Mouse (Mus musculus) intestine, postnatal 0 days (tissue): Measurements from ENCODE around the gene Serinc2. TPM values are rescaled to one million over a fixed set of nuclear protein-coding genes. Genes with fewer than 3 reads are reported as not detected.
A peak's percentile ranks its signal among the peaks of the same experiment; 100 is the strongest.

Source experiments
- ATAC-seq: fragments of 200-750 bp; cut with Nextera tagmentation; 2 replicates; pipeline ENCODE4 v1.8.0; 2017; ENCODE audit warnings: mild to moderate bottlenecking, moderate TSS enrichment, moderate library complexity
- H3K27ac ChIP-seq: fragments of 300-500 bp; sonication (generic); 2 replicates; pipeline ENCODE4 v1.5.1; 2014; ENCODE audit warnings: mild to moderate bottlenecking, low read depth, low read length, moderate library complexity
- H3K27me3 ChIP-seq: fragments of 300-500 bp; sonication (generic); replicated peaks from 2 replicates; pipeline ENCODE4 v1.6.1; 2014; ENCODE audit warnings: low read length, mixed read lengths; ENCODE audit not compliant: control insufficient read depth, insufficient read depth
- H3K36me3 ChIP-seq: fragments of 300-500 bp; sonication (generic); 2 replicates; pipeline ENCODE4 v1.6.1; 2014; ENCODE audit warnings: mild to moderate bottlenecking, moderate library complexity; ENCODE audit not compliant: control insufficient read depth, insufficient read depth
- H3K4me1 ChIP-seq: fragments of 300-500 bp; sonication (generic); replicated peaks from 2 replicates; pipeline ENCODE4 v1.6.1; 2014; ENCODE audit warnings: antibody characterized with exemption, low read length, mixed read lengths; ENCODE audit not compliant: control insufficient read depth, insufficient read depth
- H3K4me2 ChIP-seq: fragments of 300-500 bp; sonication (generic); replicated peaks from 2 replicates; pipeline ENCODE4 v1.6.1; 2014; ENCODE audit warnings: low read depth, mild to moderate bottlenecking, moderate library complexity
- H3K4me3 ChIP-seq: fragments of 300-500 bp; sonication (generic); 2 replicates; pipeline ENCODE4 v1.5.1; 2014; ENCODE audit warnings: low read depth, low read length
- H3K9ac ChIP-seq: fragments of 300-500 bp; sonication (generic); 2 replicates; pipeline ENCODE4 v1.6.1; 2014; ENCODE audit warnings: mild to moderate bottlenecking, low read depth, low read length
- H3K9me3 ChIP-seq: fragments of 300-500 bp; sonication (generic); 2 replicates; pipeline ENCODE4 v1.6.1; 2016; ENCODE audit warnings: mixed run types; ENCODE audit not compliant: control insufficient read depth
- CTCF ChIP-seq: sonication (generic); IDR thresholded peaks from 2 replicates; pipeline ENCODE4 v1.5.1; 2016; ENCODE audit warnings: low read depth, mild to moderate bottlenecking, control low read depth, antibody characterized with exemption, moderate library complexity
- WGBS: fragments of 180-500 bp; shearing (Covaris S2); extraction: QIAGEN DNeasy Blood & Tissue Kit; methylation state at CpG from one replicate; pipeline ENCODE4 v1.1.7; 2014; 5-methylcytosine and 5-hydroxymethylcytosine counted together
- polyA plus RNA-seq: library from polyadenylated mRNA; unstranded; fragments of >200 nt; fragmentation: Nextera tagmentation; extraction: Ambion mirVana; gene quantifications from 2 replicates; pipeline ENCODE4 v1.2.1, GENCODE M21; 2015

Gene Serinc2
- polyA plus RNA-seq, 1 experiment from 2014 or later, result 26.1 TPM

DNA sequence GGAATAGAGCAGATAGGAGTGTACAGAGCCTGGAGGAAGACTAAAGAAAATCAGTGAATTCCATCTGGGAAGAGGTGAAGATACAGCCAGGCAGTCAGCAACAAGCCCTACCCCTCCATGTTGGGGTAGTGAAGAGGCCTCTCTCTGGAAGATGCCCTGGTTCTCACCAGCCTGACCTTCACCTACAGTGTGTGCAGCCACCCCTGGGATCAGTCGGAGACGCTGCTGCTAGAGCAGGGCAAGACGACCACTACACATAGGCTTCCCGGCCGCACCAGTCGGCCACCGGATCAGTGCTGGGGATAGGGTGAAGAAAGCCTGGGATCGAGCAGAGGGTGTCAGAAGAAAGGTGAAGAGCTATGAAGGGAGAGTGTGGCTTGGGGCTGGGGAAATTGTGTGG, 30.2 kb upstream of the Serinc2 start:
- Histone ChIP-seq H3K9me3 (no peaks in the 10 kb centered on the region), H3K27me3 (peaks cover 25% of the 10 kb centered on the region; the same call in 1 of the 2 replicates), H3K4me1 (0 out of 2 replicates have a peak, but pooled peaks cover 2% of the 10 kb centered on the region), H3K36me3 (peaks cover 1% of the 10 kb centered on the region; the same call in 1 of the 2 replicates), H3K27ac (no peak overlapping the region), H3K4me3 (no peak overlapping the region), H3K4me2 (no peak overlapping the region), H3K9ac (no peak overlapping the region)
- WGBS, result 64% methylated on average over 8 of the region's 8 CpGs
- ATAC-seq, result no peak
- TF ChIP-seq CTCF, result no peak

DNA sequence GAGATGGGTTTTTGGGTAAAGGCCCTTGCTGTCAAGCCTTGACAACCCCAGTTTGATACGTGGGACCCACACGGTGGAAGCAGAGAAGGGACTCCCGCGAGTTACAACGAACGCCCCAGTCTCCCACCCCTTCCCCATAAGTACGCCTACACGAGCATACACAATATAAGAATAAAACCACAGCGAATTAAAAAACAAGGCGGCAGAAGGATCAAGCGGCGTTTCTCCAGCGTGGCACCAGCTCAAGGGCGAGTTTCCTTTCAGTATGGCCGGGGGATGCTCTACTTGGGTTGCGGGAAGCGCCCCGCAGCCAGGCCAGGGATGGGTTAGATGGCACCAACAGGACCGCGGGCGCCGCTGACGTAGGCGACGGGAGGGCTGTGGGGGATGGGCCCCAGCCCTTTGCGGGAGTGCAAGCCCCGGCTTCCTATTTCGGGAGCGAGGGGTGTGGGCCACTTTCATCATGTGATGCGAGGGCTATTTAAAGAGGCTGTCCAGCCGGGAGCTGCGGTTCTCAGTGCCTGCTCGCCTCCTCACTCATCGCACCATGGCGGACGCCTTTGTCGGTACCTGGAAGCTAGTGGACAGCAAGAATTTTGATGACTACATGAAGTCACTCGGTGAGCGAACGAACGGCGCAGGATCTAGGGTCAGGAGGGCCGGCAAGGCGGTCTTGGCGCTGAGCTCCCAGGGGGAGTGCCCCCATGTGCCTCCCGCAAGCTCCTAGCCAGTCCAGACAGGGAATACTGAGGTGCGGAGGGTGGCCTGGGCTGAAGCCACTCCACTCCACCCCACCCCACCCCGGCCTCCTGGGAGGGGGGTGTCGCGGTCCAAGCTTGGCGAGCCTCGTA, 29.5 kb upstream of the Serinc2 start, which contains the start of the genes Fabp3 and Gm10570:
Gene Fabp3, plus strand, starts transcription at position 365 of the 851 bp plus-strand sequence.
Gene Gm10570, minus strand, starts transcription at position 444 of the 851 bp plus-strand sequence.
- no peaks in the 10 kb centered on the region for H3K9me3 ChIP-seq
- H3K9ac ChIP-seq, result no peak within 1 kb of the TSS
- peak within 1 kb of the TSS; percentile 42 for H3K4me3 ChIP-seq
- H3K27me3 ChIP-seq, result peaks cover 25% of the 10 kb centered on the region; the same call in 1 of the 2 replicates
- no peak for TF ChIP-seq CTCF
- no peak within 1 kb of the TSS for H3K27ac ChIP-seq
- 0 out of 2 replicates have a peak, but pooled peaks have one; percentile 19 for ATAC-seq
- no peaks in the 10 kb centered on the region for H3K36me3 ChIP-seq
- peak within 1 kb of the TSS; percentile 89 for H3K4me2 ChIP-seq
- WGBS, result 2% methylated on average over 52 of the region's 52 CpGs
- H3K4me1 ChIP-seq, result 0 out of 2 replicates have a peak, but pooled peaks cover 2% of the 10 kb centered on the region

DNA sequence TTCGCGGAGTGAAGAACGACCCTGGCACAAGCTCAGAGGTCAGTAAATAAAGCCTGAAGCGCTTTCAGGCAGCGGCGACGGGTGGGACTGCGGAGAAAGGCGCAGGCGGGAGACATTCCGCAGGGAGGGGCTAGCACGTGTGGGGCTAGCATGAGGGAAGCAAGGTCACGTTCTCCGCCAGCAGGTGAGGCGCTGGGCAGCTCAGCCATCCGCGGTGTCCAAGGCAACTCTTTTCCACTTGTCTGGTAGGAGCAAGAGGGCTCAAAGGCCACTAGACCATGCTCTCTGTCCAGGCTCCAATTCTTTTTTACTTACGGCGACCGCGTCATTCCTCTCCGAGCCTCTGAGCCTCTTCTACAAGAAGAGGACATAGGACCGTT, 28.8 kb upstream of the Serinc2 start:
- H3K4me3 ChIP-seq, result peak overlapping the region; percentile 42
- no peak overlapping the region for H3K27ac ChIP-seq
- under 1% methylated on average over 23 of the region's 23 CpGs for WGBS
- 0 out of 2 replicates have a peak, but pooled peaks have one; percentile 7 for TF ChIP-seq CTCF
- peak overlapping the region; percentile 89 for H3K4me2 ChIP-seq
- H3K36me3 ChIP-seq, result no peaks in the 10 kb centered on the region
- peak; percentile 54; the same call in 1 of the 2 replicates for ATAC-seq
- no peaks in the 10 kb centered on the region for H3K9me3 ChIP-seq
- H3K9ac ChIP-seq, result no peak overlapping the region
- peaks cover 25% of the 10 kb centered on the region; the same call in 1 of the 2 replicates for H3K27me3 ChIP-seq
- H3K4me1 ChIP-seq, result 0 out of 2 replicates have a peak, but pooled peaks cover 2% of the 10 kb centered on the region

DNA sequence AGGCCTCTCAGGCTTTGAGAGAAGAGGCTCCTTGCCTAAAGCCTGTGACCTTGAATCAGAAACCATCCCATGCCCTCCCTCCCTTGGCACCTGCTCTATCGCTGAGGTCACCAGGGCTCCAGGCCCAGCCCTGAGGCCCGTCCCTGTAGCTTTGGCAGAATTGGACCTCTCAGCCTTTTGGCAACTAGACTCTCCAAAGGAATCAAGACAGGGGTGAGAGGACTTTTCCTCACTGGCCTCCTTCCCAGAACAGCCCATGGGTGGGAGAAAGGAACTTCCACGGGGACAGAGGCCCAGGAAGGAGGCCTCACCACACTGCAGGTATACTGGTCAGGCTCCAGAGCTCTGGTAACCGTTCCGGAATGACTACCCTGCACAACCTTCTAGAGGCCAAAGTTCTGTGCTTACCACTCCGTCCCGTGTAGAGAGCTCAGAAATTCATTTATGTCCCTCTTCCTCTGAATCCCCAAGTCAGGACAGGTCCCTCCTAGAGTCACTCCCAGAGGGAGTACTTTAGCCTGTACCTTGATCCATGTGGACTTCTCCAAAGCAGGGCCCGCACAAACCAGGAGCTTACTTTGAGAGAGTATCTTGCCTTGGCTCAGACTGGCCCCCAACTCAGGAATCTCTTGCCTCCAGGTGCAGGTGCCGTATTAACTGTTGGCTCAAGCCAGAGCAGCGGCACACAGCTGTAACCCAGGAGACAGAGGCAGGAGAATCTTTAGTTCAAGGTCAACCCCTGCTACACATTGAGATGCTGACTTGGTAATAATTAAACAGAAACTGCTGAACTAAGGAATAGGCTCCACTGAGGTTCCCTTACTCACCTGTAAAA, 28.0 kb upstream of the Serinc2 start:
- no peak for TF ChIP-seq CTCF
- H3K9ac ChIP-seq, result no peak overlapping the region
- 63% methylated on average over 10 of the region's 10 CpGs for WGBS
- peaks cover 25% of the 10 kb centered on the region; the same call in 1 of the 2 replicates for H3K27me3 ChIP-seq
- peak overlapping the region; percentile 89 for H3K4me2 ChIP-seq
- no peak overlapping the region for H3K27ac ChIP-seq
- no peaks in the 10 kb centered on the region for H3K36me3 ChIP-seq
- H3K4me3 ChIP-seq, result no peak overlapping the region
- ATAC-seq, result no peak
- H3K9me3 ChIP-seq, result no peaks in the 10 kb centered on the region
- H3K4me1 ChIP-seq, result 0 out of 2 replicates have a peak, but pooled peaks cover 2% of the 10 kb centered on the region

DNA sequence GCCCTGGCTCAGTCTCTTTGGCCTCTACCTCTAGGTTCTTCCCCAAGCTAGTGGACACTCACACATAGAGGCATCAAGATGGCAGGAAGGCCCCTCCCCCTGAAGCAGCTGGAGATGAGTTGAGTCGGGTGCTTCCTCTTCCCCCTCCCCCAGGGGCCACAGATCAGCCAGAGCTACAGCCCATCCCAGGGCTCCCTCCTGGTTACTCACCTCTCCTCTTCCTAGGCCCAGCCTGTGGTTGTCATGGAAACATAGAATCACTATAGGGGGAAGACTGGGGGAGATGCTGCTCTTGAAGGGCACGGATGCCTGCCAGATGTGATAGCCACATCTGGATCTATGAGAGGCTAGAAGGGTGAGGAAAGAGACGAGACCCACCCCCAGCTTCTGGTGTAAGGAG, 25.7 kb upstream of the Serinc2 start:
- ATAC-seq, result no peak
- no peak overlapping the region for H3K9ac ChIP-seq
- TF ChIP-seq CTCF, result no peak
- no peak overlapping the region for H3K4me3 ChIP-seq
- H3K27me3 ChIP-seq, result peaks cover 24% of the 10 kb centered on the region; the same call in 1 of the 2 replicates
- no peak overlapping the region for H3K27ac ChIP-seq
- WGBS, result 42% methylated on average over 3 of the region's 3 CpGs
- no peaks in the 10 kb centered on the region for H3K36me3 ChIP-seq
- H3K4me1 ChIP-seq, result 0 out of 2 replicates have a peak, but pooled peaks cover 2% of the 10 kb centered on the region
- H3K4me2 ChIP-seq, result no peak overlapping the region
- H3K9me3 ChIP-seq, result no peaks in the 10 kb centered on the region
